Mouse (Mus musculus) heart, adult 2 months (tissue): ENCODE measurements around the gene Gprin2.

Source experiments
- CTCF ChIP-seq: fragments of 200-600 bp; IDR thresholded peaks from 2 replicates; pipeline ENCODE4 v1.8.1; 2022; ENCODE audit warnings: antibody characterized with exemption, mild to moderate bottlenecking, moderate library complexity
- EP300 ChIP-seq: fragments of 200-500 bp; IDR thresholded peaks from 2 replicates; pipeline ENCODE4 v1.6.1; 2011; ENCODE audit warnings: low read depth, low read length, control low read depth; ENCODE audit not compliant: insufficient read depth
- POLR2A ChIP-seq: fragments of 200-500 bp; IDR thresholded peaks from 2 replicates; pipeline ENCODE4 v1.6.1; 2011; ENCODE audit warnings: mild to moderate bottlenecking, low read depth, low read length, control low read depth; ENCODE audit not compliant: insufficient read depth

- TF ChIP-seq POLR2A (no peak), EP300 (no peak), CTCF (no peak)
These were observed 45.7 kb downstream of the Gprin2 start for GRCm38 (mm10) chr14:34155752-34156151.
